Mouse (Mus musculus): ENCODE measurements around the gene Gm27027. TPM values are rescaled to one million over a fixed set of nuclear protein-coding genes. Genes with fewer than 3 reads are reported as not detected.

Gene Gm27027
- polyA plus RNA-seq, 3 experiments from 2014 or later: not detected

- no peak for ATAC-seq
Observed at GRCm38 (mm10) chr2:93927701-93928437, 68.3 kb downstream of the Gm27027 start.

DNA sequence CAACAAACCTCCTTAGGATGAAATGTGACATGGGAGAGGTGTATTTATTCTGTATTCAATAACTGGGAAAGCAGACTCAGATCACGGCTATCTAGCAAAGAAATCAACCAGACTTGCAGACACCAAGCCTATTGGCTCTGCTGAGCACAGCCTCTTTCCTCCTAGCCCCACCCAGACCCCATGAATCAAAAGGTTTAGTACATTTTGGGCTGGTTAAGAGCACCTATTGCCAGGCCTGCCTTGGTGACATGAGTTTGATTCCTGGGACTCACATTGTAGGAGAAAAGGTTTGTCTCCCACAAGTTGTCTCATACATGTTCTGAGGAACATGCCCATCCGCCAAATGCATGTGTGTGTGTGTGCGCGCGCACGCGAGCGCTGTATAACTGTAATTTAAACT lies 70.0 kb downstream of the Gm27027 start:
- ATAC-seq: no peak

- ATAC-seq: no peak
Observed at GRCm38 (mm10) chr2:93919093-93919492, 77.1 kb downstream of the Gm27027 start.

DNA sequence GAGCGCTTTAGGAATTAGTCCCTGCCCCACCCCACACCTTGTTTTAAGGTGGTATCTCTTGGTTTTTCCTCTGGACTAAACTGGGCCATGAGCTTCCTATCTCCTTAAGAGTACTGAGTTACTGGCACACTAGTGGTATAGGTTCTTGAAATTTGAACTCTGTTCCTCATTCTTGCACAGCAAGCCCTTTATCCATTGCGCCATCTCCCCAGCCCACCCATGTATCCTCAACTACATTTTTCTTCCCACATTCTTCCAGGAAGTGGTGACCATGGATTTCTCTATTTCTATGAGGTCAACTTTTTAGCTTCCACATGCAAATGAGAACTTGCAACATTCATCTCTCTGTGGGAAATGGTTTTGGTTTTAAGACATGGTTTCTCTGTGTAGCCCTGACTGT lies 82.6 kb downstream of the Gm27027 start:
- no peak for ATAC-seq

DNA sequence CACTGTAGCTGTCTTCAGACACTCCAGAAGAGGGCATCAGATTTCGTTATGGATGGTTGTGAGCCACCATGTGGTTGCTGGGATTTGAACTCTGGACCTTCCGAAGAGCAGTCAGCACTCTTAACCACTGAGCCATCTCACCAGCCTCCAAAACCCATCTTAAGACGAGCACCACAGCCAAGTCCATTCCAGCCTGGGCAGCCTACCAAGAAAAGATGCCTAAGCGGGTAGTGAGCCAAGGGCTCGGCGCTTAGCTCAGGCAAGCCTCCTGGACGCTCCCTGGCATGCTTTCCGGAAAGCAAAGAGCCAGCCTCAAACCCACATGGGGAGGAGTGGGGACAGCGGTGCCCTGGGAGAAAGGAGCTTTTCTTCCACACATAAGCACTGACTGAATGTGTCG lies 84.2 kb downstream of the Gm27027 start:
- no peak for ATAC-seq

DNA sequence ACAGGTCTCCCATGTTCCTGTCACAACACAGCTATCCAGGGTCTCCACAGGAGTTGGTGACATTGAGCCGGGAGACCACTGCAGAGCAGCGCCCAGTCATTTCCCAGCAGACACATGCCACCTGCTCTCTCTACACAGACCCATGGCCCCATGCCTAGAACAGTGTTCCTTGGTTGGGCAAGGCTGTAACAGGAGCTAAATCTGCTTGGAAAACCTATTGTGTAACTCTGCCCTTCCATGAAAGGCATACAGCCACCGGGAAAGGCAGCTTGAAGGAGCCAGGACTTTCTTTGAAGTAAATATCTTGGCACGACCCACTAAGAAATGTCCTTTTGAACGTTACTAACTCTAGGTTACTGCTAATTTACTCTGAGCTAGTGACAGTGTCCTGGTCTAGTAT lies 86.4 kb downstream of the Gm27027 start:
- no peak for ATAC-seq

GRCm38 (mm10) chr2:93907519-93908294 lies 88.4 kb downstream of the Gm27027 start:
- ATAC-seq: no peak

Other genes starting within 250 kb of the Gm27027 start
- gene Ext2, start 173.8 kb downstream of the Gm27027 start, polyA plus RNA-seq (2017; shearing (Covaris generic)): 10 to 100 TPM in 2 of 3 experiments, 1 to 10 TPM in 1; 9.6 to 13.7 (median 12.9) TPM
- 10 to 100 TPM in 2 of 3 experiments, 1 to 10 TPM in 1; 9.1 to 20.9 (median 18.5) TPM for gene Accs, start 146.4 kb downstream of the Gm27027 start, polyA plus RNA-seq (2017; shearing (Covaris generic))
- not detected for gene Accsl, start 127.2 kb downstream of the Gm27027 start, polyA plus RNA-seq (2017; shearing (Covaris generic))
- gene Gm13889, start 39.2 kb downstream of the Gm27027 start, polyA plus RNA-seq (2017; shearing (Covaris generic)): not detected
- gene Alkbh3, start 14.5 kb upstream of the Gm27027 start, polyA plus RNA-seq (2017; shearing (Covaris generic)): 10 to 100 TPM; 40.6 to 77.2 (median 41.2) TPM
- gene Hsd17b12, start 161.6 kb upstream of the Gm27027 start, polyA plus RNA-seq (2017; shearing (Covaris generic)): 10 to 100 TPM; 66.8 to 83.9 (median 72.2) TPM